Mouse (Mus musculus): ENCODE measurements at regions not wholly inside any gene's neighbourhood (a gene's known extent, or its start where the extent isn't known, plus 50 kb on each side); places are given as distances from the start of the nearest gene placed in this dataset.

- Histone ChIP-seq H3K4me2 (no peak overlapping the region), H3K36me3 (ENCODE audit: control insufficient read depth, insufficient read depth, low read length) (no peaks in the 10 kb centered on the region), H3K9ac (ENCODE audit: low read depth, low read length) (no peak overlapping the region), H3K27ac (ENCODE audit: low read depth, low read length) (no peak overlapping the region), H3K4me1 (replicated peaks; ENCODE audit: control insufficient read depth, insufficient read depth, low read length) (peaks cover 14% of the 10 kb centered on the region; the same call in 1 of the 2 replicates), H3K9me3 (ENCODE audit: control insufficient read depth, low read length) (no peaks in the 10 kb centered on the region), H3K4me3 (ENCODE audit: low read depth, low read length) (no peak overlapping the region), H3K27me3 (replicated peaks; ENCODE audit: control insufficient read depth, insufficient read depth, low read length) (no peaks in the 10 kb centered on the region)
- 76% methylated on average over 13 of the region's 13 CpGs for WGBS
- no peak for ATAC-seq (replicated peaks; ENCODE audit: low FRiP score)
- DNase-seq (ENCODE audit: low spot score): no peak
Observed at GRCm38 (mm10) chr5:64438446-64439134, 282.5 kb downstream of the Tbc1d1 start.

- DNase-seq (ENCODE audit: low spot score): no peak
- Histone ChIP-seq H3K9ac (ENCODE audit: low read depth, low read length) (no peak overlapping the region), H3K36me3 (ENCODE audit: control insufficient read depth, insufficient read depth, low read length) (no peaks in the 10 kb centered on the region), H3K4me1 (replicated peaks; ENCODE audit: control insufficient read depth, insufficient read depth, low read length) (peaks cover 2% of the 10 kb centered on the region; the same call in 1 of the 2 replicates), H3K4me3 (ENCODE audit: low read depth, low read length) (no peak overlapping the region), H3K27me3 (replicated peaks; ENCODE audit: control insufficient read depth, insufficient read depth, low read length) (no peaks in the 10 kb centered on the region), H3K9me3 (ENCODE audit: control insufficient read depth, low read length) (no peaks in the 10 kb centered on the region), H3K4me2 (no peak overlapping the region), H3K27ac (ENCODE audit: low read depth, low read length) (no peak overlapping the region)
- 20% methylated on average over 4 of the region's 4 CpGs for WGBS
- no peak for ATAC-seq (replicated peaks; ENCODE audit: low FRiP score)
Observed at GRCm38 (mm10) chr5:64447847-64448246, 291.7 kb downstream of the Tbc1d1 start.

- Histone ChIP-seq H3K4me1 (replicated peaks; ENCODE audit: control insufficient read depth, insufficient read depth, low read length) (peaks cover 2% of the 10 kb centered on the region; the same call in 1 of the 2 replicates), H3K4me3 (ENCODE audit: low read depth, low read length) (no peak overlapping the region), H3K27ac (ENCODE audit: low read depth, low read length) (no peak overlapping the region), H3K27me3 (replicated peaks; ENCODE audit: control insufficient read depth, insufficient read depth, low read length) (no peaks in the 10 kb centered on the region), H3K9ac (ENCODE audit: low read depth, low read length) (no peak overlapping the region), H3K9me3 (ENCODE audit: control insufficient read depth, low read length) (no peaks in the 10 kb centered on the region), H3K36me3 (ENCODE audit: control insufficient read depth, insufficient read depth, low read length) (no peaks in the 10 kb centered on the region), H3K4me2 (no peak overlapping the region)
- ATAC-seq (replicated peaks; ENCODE audit: low FRiP score): no peak
- no peak for DNase-seq (ENCODE audit: low spot score)
- 27% methylated on average over 1 of the region's 1 CpGs for WGBS
Observed at GRCm38 (mm10) chr5:64452668-64453334, 296.7 kb downstream of the Tbc1d1 start.

GRCm38 (mm10) chr5:64459807-64460206, 303.7 kb downstream of the Tbc1d1 start:
- 80% methylated on average over 5 of the region's 5 CpGs for WGBS

GRCm38 (mm10) chr5:64460891-64461290, 304.8 kb downstream of the Tbc1d1 start:
- Histone ChIP-seq H3K4me3 (ENCODE audit: low read depth, low read length) (no peak overlapping the region), H3K27me3 (replicated peaks; ENCODE audit: control insufficient read depth, insufficient read depth, low read length) (no peaks in the 10 kb centered on the region), H3K36me3 (ENCODE audit: control insufficient read depth, insufficient read depth, low read length) (no peaks in the 10 kb centered on the region), H3K4me2 (no peak overlapping the region), H3K9ac (ENCODE audit: low read depth, low read length) (no peak overlapping the region), H3K4me1 (replicated peaks; ENCODE audit: control insufficient read depth, insufficient read depth, low read length) (no peaks in the 10 kb centered on the region), H3K27ac (ENCODE audit: low read depth, low read length) (no peak overlapping the region), H3K9me3 (ENCODE audit: control insufficient read depth, low read length) (no peaks in the 10 kb centered on the region)
- ATAC-seq (replicated peaks; ENCODE audit: low FRiP score) (no peak), DNase-seq (ENCODE audit: low spot score) (no peak)
- WGBS: 76% methylated on average over 1 of the region's 1 CpGs

More at GRCm38 (mm10) chr5:64459807-64460206, 303.7 kb downstream of the Tbc1d1 start:
- H3K9me3 ChIP-seq (ENCODE audit: control insufficient read depth, low read length): no peaks in the 10 kb centered on the region
- no peak overlapping the region for H3K4me3 ChIP-seq (ENCODE audit: low read depth, low read length)
- H3K4me1 ChIP-seq (replicated peaks; ENCODE audit: control insufficient read depth, insufficient read depth, low read length): no peaks in the 10 kb centered on the region
- H3K36me3 ChIP-seq (ENCODE audit: control insufficient read depth, insufficient read depth, low read length): no peaks in the 10 kb centered on the region
- H3K27me3 ChIP-seq (replicated peaks; ENCODE audit: control insufficient read depth, insufficient read depth, low read length): no peaks in the 10 kb centered on the region
- DNase-seq (ENCODE audit: low spot score): no peak
- H3K9ac ChIP-seq (ENCODE audit: low read depth, low read length): no peak overlapping the region
- no peak for ATAC-seq (replicated peaks; ENCODE audit: low FRiP score)
- H3K4me2 ChIP-seq: no peak overlapping the region
- no peak overlapping the region for H3K27ac ChIP-seq (ENCODE audit: low read depth, low read length)

- H3K4me2 ChIP-seq: no peak overlapping the region
- no peak for ATAC-seq (replicated peaks; ENCODE audit: low FRiP score)
- H3K4me3 ChIP-seq (ENCODE audit: low read depth, low read length): no peak overlapping the region
- H3K36me3 ChIP-seq (ENCODE audit: control insufficient read depth, insufficient read depth, low read length): no peaks in the 10 kb centered on the region
- no peak for DNase-seq (ENCODE audit: low spot score)
- no peaks in the 10 kb centered on the region for H3K4me1 ChIP-seq (replicated peaks; ENCODE audit: control insufficient read depth, insufficient read depth, low read length)
- no peak overlapping the region for H3K27ac ChIP-seq (ENCODE audit: low read depth, low read length)
- H3K9ac ChIP-seq (ENCODE audit: low read depth, low read length): no peak overlapping the region
- 86% methylated on average over 4 of the region's 4 CpGs for WGBS
- H3K27me3 ChIP-seq (replicated peaks; ENCODE audit: control insufficient read depth, insufficient read depth, low read length): no peaks in the 10 kb centered on the region
- no peaks in the 10 kb centered on the region for H3K9me3 ChIP-seq (ENCODE audit: control insufficient read depth, low read length)
Observed at GRCm38 (mm10) chr5:64461592-64461991, 305.5 kb downstream of the Tbc1d1 start.

- Histone ChIP-seq H3K4me2 (no peak overlapping the region), H3K9me3 (ENCODE audit: control insufficient read depth, low read length) (no peaks in the 10 kb centered on the region), H3K36me3 (ENCODE audit: control insufficient read depth, insufficient read depth, low read length) (no peaks in the 10 kb centered on the region), H3K4me3 (ENCODE audit: low read depth, low read length) (no peak overlapping the region), H3K27me3 (replicated peaks; ENCODE audit: control insufficient read depth, insufficient read depth, low read length) (no peaks in the 10 kb centered on the region), H3K9ac (ENCODE audit: low read depth, low read length) (no peak overlapping the region), H3K27ac (ENCODE audit: low read depth, low read length) (no peak overlapping the region), H3K4me1 (replicated peaks; ENCODE audit: control insufficient read depth, insufficient read depth, low read length) (no peaks in the 10 kb centered on the region)
- ATAC-seq (replicated peaks; ENCODE audit: low FRiP score) (no peak), DNase-seq (ENCODE audit: low spot score) (no peak)
- WGBS: 78% methylated on average over 3 of the region's 3 CpGs
Observed at GRCm38 (mm10) chr5:64462411-64462810, 306.3 kb downstream of the Tbc1d1 start.

GRCm38 (mm10) chr5:64463570-64463969, 307.5 kb downstream of the Tbc1d1 start:
- H3K9me3 ChIP-seq (ENCODE audit: control insufficient read depth, low read length): no peaks in the 10 kb centered on the region
- DNase-seq (ENCODE audit: low spot score) (no peak), ATAC-seq (replicated peaks; ENCODE audit: low FRiP score) (no peak)
- H3K4me1 ChIP-seq (replicated peaks; ENCODE audit: control insufficient read depth, insufficient read depth, low read length): no peaks in the 10 kb centered on the region
- H3K4me3 ChIP-seq (ENCODE audit: low read depth, low read length): no peak overlapping the region
- no peak overlapping the region for H3K4me2 ChIP-seq
- no peak overlapping the region for H3K27ac ChIP-seq (ENCODE audit: low read depth, low read length)
- H3K36me3 ChIP-seq (ENCODE audit: control insufficient read depth, insufficient read depth, low read length): no peaks in the 10 kb centered on the region
- WGBS: 75% methylated on average over 5 of the region's 5 CpGs
- H3K9ac ChIP-seq (ENCODE audit: low read depth, low read length): no peak overlapping the region
- H3K27me3 ChIP-seq (replicated peaks; ENCODE audit: control insufficient read depth, insufficient read depth, low read length): no peaks in the 10 kb centered on the region

GRCm38 (mm10) chr5:64466320-64466719, 310.2 kb downstream of the Tbc1d1 start:
- no peak overlapping the region for H3K4me3 ChIP-seq (ENCODE audit: low read depth, low read length)
- no peaks in the 10 kb centered on the region for H3K36me3 ChIP-seq (ENCODE audit: control insufficient read depth, insufficient read depth, low read length)
- 79% methylated on average over 3 of the region's 3 CpGs for WGBS
- ATAC-seq (replicated peaks; ENCODE audit: low FRiP score) (no peak), DNase-seq (ENCODE audit: low spot score) (no peak)
- H3K9me3 ChIP-seq (ENCODE audit: control insufficient read depth, low read length): no peaks in the 10 kb centered on the region
- no peaks in the 10 kb centered on the region for H3K4me1 ChIP-seq (replicated peaks; ENCODE audit: control insufficient read depth, insufficient read depth, low read length)
- no peak overlapping the region for H3K9ac ChIP-seq (ENCODE audit: low read depth, low read length)
- H3K27me3 ChIP-seq (replicated peaks; ENCODE audit: control insufficient read depth, insufficient read depth, low read length): no peaks in the 10 kb centered on the region
- H3K27ac ChIP-seq (ENCODE audit: low read depth, low read length): no peak overlapping the region
- H3K4me2 ChIP-seq: no peak overlapping the region

Measured in liver, embryonic 11.5 days (tissue).